Mouse (Mus musculus) lung, embryonic 15.5 days (tissue): ENCODE results near the gene Ppp1r16b. TPM values are rescaled to one million over a fixed set of nuclear protein-coding genes. Genes with fewer than 3 reads are reported as not detected.
A peak's percentile ranks its signal among the peaks of the same experiment; 100 is the strongest.
"Not testable (repeated sequence)": the region's sequence is repeated elsewhere in the genome, so short reads cannot be mapped to it uniquely, and the experiment has no call there.

ENCODE experiments used
- ATAC-seq: fragments of 200-750 bp; cut with Nextera tagmentation; 2 replicates; pipeline ENCODE4 v1.8.0; 2017; ENCODE audit warnings: moderate number of reproducible peaks, borderline replicate concordance; ENCODE audit not compliant: low FRiP score, low TSS enrichment; ENCODE audit errors: extremely low read depth
- H3K27ac ChIP-seq: fragments of 300-500 bp; sonication (generic); 2 replicates; pipeline ENCODE4 v1.5.1; 2015; ENCODE audit warnings: moderate library complexity, mild to moderate bottlenecking, inconsistent platforms
- H3K27me3 ChIP-seq: fragments of 300-500 bp; sonication (generic); 2 replicates; pipeline ENCODE4 v1.6.1; 2015; ENCODE audit warnings: inconsistent platforms
- H3K36me3 ChIP-seq: fragments of 300-500 bp; sonication (generic); 2 replicates; pipeline ENCODE4 v1.6.1; 2015; ENCODE audit warnings: inconsistent platforms
- H3K4me1 ChIP-seq: fragments of 300-500 bp; sonication (generic); 2 replicates; pipeline ENCODE4 v1.6.1; 2015; ENCODE audit warnings: inconsistent platforms
- H3K4me2 ChIP-seq: fragments of 300-500 bp; sonication (generic); 2 replicates; pipeline ENCODE4 v1.6.1; 2015; ENCODE audit warnings: inconsistent platforms, mild to moderate bottlenecking, moderate library complexity
- H3K4me3 ChIP-seq: fragments of 300-500 bp; sonication (generic); 2 replicates; pipeline ENCODE4 v1.5.1; 2015; ENCODE audit warnings: mild to moderate bottlenecking, inconsistent platforms
- H3K9ac ChIP-seq: fragments of 300-500 bp; sonication (generic); 2 replicates; pipeline ENCODE4 v1.6.1; 2015; ENCODE audit warnings: inconsistent platforms
- H3K9me3 ChIP-seq: fragments of 300-500 bp; sonication (generic); 2 replicates; pipeline ENCODE4 v1.6.1; 2016; ENCODE audit warnings: inconsistent platforms
- WGBS: fragments of 180-500 bp; shearing (Covaris S2); methylation state at CpG from one replicate; pipeline ENCODE4 v1.1.7; 2015; 5-methylcytosine and 5-hydroxymethylcytosine counted together
- polyA plus RNA-seq: library from polyadenylated mRNA; unstranded; fragments of >200 nt; fragmentation: Nextera tagmentation; extraction: Ambion mirVana; gene quantifications from 2 replicates; pipeline ENCODE4 v1.2.1, GENCODE M21; 2015

The Ppp1r16b gene
- polyA plus RNA-seq, 1 experiment from 2014 or later, result 20.2 TPM

DNA sequence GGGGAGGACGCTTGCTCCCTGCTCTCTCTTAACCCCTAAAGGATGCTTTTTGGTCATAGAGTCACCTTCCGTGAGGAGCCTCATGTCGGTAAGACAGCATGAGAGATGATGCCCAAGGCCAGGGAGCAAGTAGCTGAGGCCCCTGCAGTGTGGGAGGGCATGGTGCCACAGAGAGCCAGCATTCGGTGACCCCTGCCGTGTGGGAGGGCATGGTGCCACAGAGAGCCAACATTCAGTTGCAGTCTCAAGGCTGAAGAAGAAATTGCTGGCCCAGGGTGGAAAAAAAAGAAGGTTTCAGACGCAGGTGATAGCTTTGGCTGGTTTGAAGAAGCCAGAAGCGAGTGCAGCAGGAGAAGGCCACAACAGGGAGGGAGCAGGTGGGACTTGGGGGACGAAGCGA lies 67.3 kb downstream of the Ppp1r16b start:
- Histone ChIP-seq H3K27ac (no peak overlapping the region; the same call in 1 of the 2 replicates), H3K27me3 (no peaks in the 10 kb centered on the region), H3K4me3 (no peak overlapping the region), H3K9me3 (no peaks in the 10 kb centered on the region), H3K4me1 (peaks cover 21% of the 10 kb centered on the region), H3K4me2 (no peak overlapping the region), H3K9ac (no peak overlapping the region), H3K36me3 (no peaks in the 10 kb centered on the region)
- 82% methylated on average over 9 of the region's 9 CpGs for WGBS
- ATAC-seq, result no peak

DNA sequence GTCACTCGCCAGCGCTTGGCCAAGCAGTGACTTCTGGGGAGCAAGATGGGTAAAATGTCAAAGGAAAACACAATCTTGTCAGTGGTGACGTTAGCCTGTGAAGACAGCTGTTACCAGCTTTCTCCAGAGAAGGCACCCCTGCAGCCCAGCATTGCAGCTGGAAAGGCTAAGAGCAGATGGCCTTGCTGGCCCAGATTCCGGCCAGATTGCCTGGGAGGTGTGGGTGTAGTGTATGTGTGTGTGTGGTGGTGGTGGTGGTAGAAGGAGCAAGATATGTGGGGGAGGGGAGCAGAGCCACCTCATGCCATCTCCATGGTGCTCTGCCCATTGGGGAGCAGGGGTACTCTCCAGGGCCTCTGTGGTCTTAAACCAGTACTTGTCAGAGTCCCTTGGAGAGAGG lies 67.9 kb downstream of the Ppp1r16b start:
- Histone ChIP-seq H3K9ac (no peak overlapping the region), H3K9me3 (no peaks in the 10 kb centered on the region), H3K36me3 (no peaks in the 10 kb centered on the region), H3K27me3 (no peaks in the 10 kb centered on the region), H3K4me2 (no peak overlapping the region), H3K4me3 (no peak overlapping the region), H3K27ac (peak overlapping the region; percentile 26; the same call in 1 of the 2 replicates), H3K4me1 (peaks cover 21% of the 10 kb centered on the region)
- WGBS, result 65% methylated on average over 4 of the region's 4 CpGs
- no peak for ATAC-seq

DNA sequence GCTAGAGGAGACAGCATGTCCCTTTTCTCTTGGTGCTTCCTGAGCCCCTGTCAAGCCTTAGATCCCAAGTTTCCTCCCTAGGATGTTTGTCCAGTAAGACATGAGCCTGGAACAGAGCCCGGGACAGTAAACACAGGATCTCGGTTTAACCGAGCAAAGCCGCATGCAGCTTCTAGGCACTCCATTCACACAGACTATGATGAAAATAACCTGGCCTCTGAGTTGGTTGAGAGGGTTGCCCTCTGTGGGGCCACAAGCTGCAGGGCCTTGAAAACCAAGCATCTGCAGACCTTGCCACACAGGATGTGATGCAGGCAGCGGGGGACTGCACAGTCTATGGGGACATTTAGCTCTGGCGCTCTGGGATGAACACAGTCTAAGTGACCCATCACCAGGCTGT lies 68.7 kb downstream of the Ppp1r16b start:
- Histone ChIP-seq H3K9ac (no peak overlapping the region), H3K36me3 (no peaks in the 10 kb centered on the region), H3K9me3 (no peaks in the 10 kb centered on the region), H3K27me3 (no peaks in the 10 kb centered on the region), H3K4me2 (no peak overlapping the region), H3K27ac (peak overlapping the region; percentile 75), H3K4me1 (peaks cover 21% of the 10 kb centered on the region), H3K4me3 (no peak overlapping the region)
- peak; percentile 55; the same call in 1 of the 2 replicates for ATAC-seq
- 54% methylated on average over 6 of the region's 6 CpGs for WGBS

DNA sequence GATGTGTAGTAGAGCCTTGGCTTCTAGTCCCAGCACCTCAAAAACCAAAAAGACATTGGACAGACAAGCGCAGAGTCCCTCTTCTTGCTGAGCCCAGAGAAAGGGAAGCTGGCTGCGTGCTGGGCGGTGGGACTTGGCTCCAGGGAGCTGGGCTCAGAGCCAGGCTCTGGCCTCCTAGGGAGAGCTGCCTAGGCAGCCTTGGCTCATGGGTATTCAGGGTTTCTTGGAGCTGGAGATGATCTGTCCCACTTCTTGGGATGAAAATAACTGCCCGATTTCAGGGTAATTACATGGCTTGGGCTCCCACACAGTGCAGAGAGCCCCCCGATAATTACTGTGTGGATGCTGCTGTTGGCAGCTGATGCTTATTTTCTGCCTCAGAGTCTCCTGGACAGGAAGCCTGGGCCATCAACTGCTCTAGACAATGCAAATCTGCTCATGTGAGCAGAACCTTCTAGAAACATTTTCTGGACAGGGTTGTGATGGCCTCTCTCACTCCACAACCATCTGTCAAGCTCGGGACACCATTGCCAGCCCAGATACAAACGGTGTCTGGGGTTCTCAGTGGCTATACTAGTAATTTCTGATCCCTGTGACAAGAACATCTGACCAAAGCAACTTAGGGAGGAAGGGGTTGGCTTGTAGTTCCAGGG lies 69.4 kb downstream of the Ppp1r16b start:
- Histone ChIP-seq H3K4me2 (no peak overlapping the region), H3K36me3 (no peaks in the 10 kb centered on the region), H3K27ac (peak overlapping the region; percentile 75), H3K27me3 (no peaks in the 10 kb centered on the region), H3K4me3 (no peak overlapping the region), H3K9ac (no peak overlapping the region), H3K4me1 (peaks cover 21% of the 10 kb centered on the region), H3K9me3 (no peaks in the 10 kb centered on the region)
- WGBS, result 55% methylated on average over 7 of the region's 7 CpGs
- ATAC-seq, result peak; percentile 82

DNA sequence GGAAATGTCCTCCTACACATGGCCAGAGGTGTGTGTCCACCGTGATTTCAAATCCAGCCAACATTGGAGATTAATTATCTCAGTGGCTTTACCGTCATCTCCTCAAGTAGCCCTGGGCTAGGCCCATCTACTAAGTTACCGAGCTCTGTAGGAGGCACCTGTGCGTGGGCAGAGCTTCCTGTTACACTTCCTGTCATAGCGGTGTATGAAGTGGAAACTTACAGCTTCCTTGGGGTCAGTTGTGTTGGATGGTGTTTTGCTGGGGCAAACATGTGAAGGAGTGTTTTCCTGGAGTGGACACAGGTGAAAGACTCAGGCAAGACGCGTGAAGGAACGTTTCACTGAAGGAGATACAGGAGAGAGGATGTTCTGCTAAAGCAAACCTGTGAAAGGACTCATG lies 70.1 kb downstream of the Ppp1r16b start:
- no peak overlapping the region for H3K4me3 ChIP-seq
- no peak overlapping the region for H3K9ac ChIP-seq
- H3K9me3 ChIP-seq, result no peaks in the 10 kb centered on the region
- H3K27me3 ChIP-seq, result no peaks in the 10 kb centered on the region
- no peak overlapping the region for H3K27ac ChIP-seq
- ATAC-seq, result no peak
- WGBS, result 67% methylated on average over 8 of the region's 8 CpGs
- no peak overlapping the region for H3K4me2 ChIP-seq
- H3K4me1 ChIP-seq, result peaks cover 21% of the 10 kb centered on the region
- H3K36me3 ChIP-seq, result no peaks in the 10 kb centered on the region

DNA sequence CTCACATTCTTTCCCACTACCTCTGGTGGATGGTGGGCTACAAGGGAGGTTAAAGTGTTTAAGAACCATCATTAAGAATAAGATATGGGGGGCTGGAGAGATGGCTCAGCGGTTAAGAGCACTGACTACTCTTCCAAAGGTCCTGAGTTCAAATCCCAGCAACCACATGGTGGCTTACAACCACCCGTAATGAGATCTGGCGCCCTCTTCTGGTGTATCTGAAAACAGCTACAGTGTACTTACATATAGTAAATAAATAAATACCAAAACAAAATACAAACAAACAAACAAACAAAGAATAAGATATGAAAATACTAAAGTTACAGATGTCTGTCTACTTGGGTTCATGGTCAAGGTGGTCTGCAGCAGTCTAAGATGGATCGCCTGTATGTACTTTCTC lies 71.0 kb downstream of the Ppp1r16b start:
- H3K36me3 ChIP-seq, H3K9ac ChIP-seq, H3K4me2 ChIP-seq, H3K9me3 ChIP-seq, H3K27ac ChIP-seq, ATAC-seq, H3K27me3 ChIP-seq, H3K4me3 ChIP-seq: not testable (repeated sequence)
- WGBS, result 83% methylated on average over 4 of the region's 4 CpGs
- peaks cover 21% of the 10 kb centered on the region for H3K4me1 ChIP-seq

DNA sequence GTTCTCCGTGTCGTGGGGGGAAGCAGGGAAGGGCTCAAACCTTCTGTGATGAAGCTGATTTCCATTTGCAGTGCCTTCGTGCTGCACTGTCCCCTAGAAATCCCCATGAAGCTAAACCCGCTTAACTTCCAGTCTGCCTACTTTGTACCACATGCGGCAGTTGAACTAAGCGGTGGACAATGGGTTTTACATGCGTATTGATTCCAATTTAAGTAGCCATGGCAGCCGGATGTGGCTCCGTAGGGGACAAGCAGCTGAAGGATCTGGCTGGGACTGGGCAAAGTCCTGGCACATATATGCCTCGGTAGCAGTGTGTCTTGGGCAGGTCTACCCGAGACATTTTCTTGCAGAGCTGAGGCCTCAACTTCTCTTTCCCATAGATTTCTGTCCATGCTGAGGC lies 73.4 kb downstream of the Ppp1r16b start:
- H3K9me3 ChIP-seq, result no peaks in the 10 kb centered on the region

DNA sequence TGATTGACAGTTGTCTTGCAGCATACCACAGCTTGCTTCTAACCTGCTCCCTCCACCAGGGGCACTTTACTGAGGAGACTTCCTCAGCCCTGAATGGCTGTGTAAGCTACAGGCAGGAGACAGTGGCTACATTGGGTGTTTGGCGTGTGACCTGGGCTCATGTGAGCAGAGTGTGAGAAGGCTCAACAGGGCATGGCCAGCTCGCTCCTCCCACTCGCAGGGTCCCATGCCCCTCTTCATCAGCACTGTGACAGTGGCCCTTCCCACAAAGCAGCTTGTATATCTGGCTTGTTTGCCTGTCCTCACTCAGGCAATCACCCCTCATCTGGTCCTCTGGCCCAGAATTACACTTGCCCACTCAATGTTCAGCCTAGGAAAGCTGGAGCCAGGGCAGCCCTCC lies 73.9 kb downstream of the Ppp1r16b start:
- Histone ChIP-seq H3K27me3 (no peaks in the 10 kb centered on the region), H3K4me3 (no peak overlapping the region), H3K4me1 (peaks cover 13% of the 10 kb centered on the region), H3K9ac (no peak overlapping the region), H3K9me3 (no peaks in the 10 kb centered on the region), H3K27ac (no peak overlapping the region), H3K4me2 (no peak overlapping the region), H3K36me3 (no peaks in the 10 kb centered on the region)
- 60% methylated on average over 3 of the region's 3 CpGs for WGBS
- ATAC-seq, result no peak

More for the DNA sequence above, 73.4 kb downstream of the Ppp1r16b start:
- H3K4me1 ChIP-seq, result peaks cover 16% of the 10 kb centered on the region
- WGBS, result 84% methylated on average over 11 of the region's 11 CpGs
- H3K9ac ChIP-seq, result no peak overlapping the region
- no peak overlapping the region for H3K27ac ChIP-seq
- H3K36me3 ChIP-seq, result no peaks in the 10 kb centered on the region
- H3K27me3 ChIP-seq, result no peaks in the 10 kb centered on the region
- no peak overlapping the region for H3K4me2 ChIP-seq
- H3K4me3 ChIP-seq, result no peak overlapping the region
- ATAC-seq, result no peak

DNA sequence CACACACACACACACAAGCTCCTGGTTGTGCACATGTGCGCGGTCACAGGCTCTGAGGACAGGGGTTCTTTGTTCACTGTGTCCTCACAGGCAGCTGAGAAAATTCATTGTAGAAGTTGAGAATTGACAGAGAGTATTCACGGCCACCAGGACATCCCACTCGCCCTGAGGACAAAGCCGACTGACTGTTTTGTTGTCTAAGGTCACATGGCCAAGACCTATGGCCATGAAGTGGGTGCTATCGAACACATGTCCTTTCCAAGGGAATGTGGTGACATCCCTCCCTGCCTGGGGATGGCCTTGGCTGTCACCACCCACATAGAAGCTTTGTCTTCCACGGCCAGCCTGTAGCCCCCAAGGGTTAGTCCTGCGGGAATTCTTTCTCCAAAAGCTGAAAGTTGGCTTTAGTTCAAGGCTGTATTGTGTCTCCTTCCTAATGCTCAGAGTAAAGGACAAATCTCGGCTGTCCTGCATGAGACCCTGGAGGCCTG lies 75.9 kb downstream of the Ppp1r16b start:
- H3K4me1 ChIP-seq, result no peaks in the 10 kb centered on the region
- no peak for ATAC-seq
- no peak overlapping the region for H3K27ac ChIP-seq
- H3K4me3 ChIP-seq, result no peak overlapping the region
- H3K9ac ChIP-seq, result no peak overlapping the region
- no peaks in the 10 kb centered on the region for H3K9me3 ChIP-seq
- WGBS, result 64% methylated on average over 9 of the region's 9 CpGs
- H3K36me3 ChIP-seq, result no peaks in the 10 kb centered on the region
- no peak overlapping the region for H3K4me2 ChIP-seq
- no peaks in the 10 kb centered on the region for H3K27me3 ChIP-seq

DNA sequence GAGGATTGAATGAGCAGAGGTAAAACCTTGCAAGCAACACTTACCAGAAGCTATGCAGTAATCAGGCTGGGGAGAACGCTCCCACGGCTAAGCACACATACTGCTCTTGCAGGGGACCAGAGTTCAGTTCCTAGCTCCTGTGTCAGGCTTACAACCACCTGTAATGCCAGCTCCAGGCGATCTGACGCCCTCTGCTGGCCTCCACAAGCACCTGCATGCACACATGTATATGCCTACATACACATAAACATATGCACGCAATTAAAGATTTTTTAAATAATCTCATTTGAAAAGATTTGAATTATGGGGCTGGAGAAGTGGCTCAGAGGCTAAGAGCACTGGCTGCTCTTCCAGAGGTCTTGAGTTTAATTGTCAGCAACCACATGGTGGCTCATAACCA lies 77.2 kb downstream of the Ppp1r16b start:
- Histone ChIP-seq H3K9ac (no peak overlapping the region), H3K27me3 (no peaks in the 10 kb centered on the region), H3K27ac (no peak overlapping the region), H3K4me2 (no peak overlapping the region), H3K4me1 (no peaks in the 10 kb centered on the region), H3K9me3 (no peaks in the 10 kb centered on the region), H3K36me3 (no peaks in the 10 kb centered on the region), H3K4me3 (no peak overlapping the region)
- no peak for ATAC-seq
- 78% methylated on average over 5 of the region's 5 CpGs for WGBS

DNA sequence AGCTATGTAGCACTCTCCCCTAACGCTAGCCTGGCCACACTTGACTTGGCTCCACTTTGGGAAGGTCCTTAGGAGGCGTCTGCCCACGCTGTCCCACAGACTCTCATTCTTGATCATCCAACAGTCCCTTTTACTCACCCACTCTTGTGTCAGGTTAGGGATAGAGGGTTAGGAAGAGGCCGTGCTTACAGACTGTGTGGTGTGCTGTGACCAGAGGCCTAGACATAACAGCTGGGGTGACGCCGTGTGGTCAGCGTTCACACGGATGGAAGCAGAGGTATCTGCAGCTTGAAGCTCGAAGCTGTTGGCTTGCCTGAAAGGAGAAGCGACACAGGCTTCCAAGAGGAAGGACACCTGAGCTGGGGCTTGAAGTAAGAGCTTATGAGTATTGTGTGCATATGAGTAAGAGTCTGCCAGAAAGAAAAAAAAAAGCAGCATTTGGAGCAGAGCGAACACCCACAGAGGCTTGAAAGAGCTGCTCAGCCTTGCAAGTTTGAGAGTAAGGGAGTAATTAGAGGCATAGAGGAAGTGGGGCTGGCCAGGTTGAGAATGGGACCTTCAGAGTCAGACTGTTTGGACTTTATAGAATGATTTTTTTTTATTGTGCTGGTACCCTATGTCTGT lies 78.4 kb downstream of the Ppp1r16b start:
- no peak overlapping the region for H3K4me3 ChIP-seq
- H3K36me3 ChIP-seq, result no peaks in the 10 kb centered on the region
- 84% methylated on average over 11 of the region's 11 CpGs for WGBS
- H3K27me3 ChIP-seq, result no peaks in the 10 kb centered on the region
- H3K27ac ChIP-seq, result no peak overlapping the region
- no peak overlapping the region for H3K9ac ChIP-seq
- H3K4me1 ChIP-seq, result no peaks in the 10 kb centered on the region
- no peak overlapping the region for H3K4me2 ChIP-seq
- no peaks in the 10 kb centered on the region for H3K9me3 ChIP-seq
- no peak for ATAC-seq

DNA sequence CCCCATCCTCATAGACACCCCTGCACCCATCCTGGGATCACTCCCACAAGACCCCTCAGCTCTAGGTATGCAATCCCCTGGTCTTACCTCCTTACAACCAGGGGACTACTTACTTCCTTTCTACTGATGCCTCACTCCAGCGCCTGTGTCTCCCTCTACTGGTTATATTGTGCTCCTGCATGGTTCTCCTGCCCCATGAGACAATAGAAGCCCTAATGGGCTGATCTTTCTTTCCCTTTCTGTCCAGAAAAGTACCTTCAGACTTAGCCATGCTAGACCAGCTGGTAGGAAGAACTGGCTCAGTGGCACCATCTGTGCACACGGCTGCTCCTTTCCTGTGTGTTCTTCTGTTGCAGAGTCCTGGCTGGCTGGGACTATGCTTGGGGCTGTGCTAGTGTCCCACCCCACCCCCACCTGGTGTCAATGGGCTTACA lies 79.9 kb downstream of the Ppp1r16b start:
- Histone ChIP-seq H3K4me1 (no peaks in the 10 kb centered on the region), H3K4me2 (no peak overlapping the region), H3K27me3 (no peaks in the 10 kb centered on the region), H3K27ac (no peak overlapping the region), H3K36me3 (no peaks in the 10 kb centered on the region), H3K4me3 (no peak overlapping the region), H3K9me3 (no peaks in the 10 kb centered on the region), H3K9ac (no peak overlapping the region)
- ATAC-seq, result no peak
- 13% methylated on average over 2 of the region's 2 CpGs for WGBS
